Mouse (Mus musculus) gastrocnemius, postnatal 4 days (tissue): ENCODE data around the gene Bud13. TPM values are rescaled to one million over a fixed set of nuclear protein-coding genes. Genes with fewer than 3 reads are reported as not detected.

Experiments used
- DNase-seq, 2 experiments: peaks; one replicate each; pipeline ENCODE4 v3.0.0; 2021 to 2022; ENCODE audit warnings: low spot score in 2 of 2, mixed read lengths in 2 of 2
- long read RNA-seq, 2 experiments: library from polyadenylated mRNA; stranded (forward); transcript quantifications; one replicate each; pipeline ENCODE4 v2.0.0; 2021
- total RNA-seq, 2 experiments: library from RNA; stranded (reverse); gene quantifications; 2 replicates each; pipeline ENCODE4 v1.2.3; 2021

Bud13 gene
- total RNA-seq: 10 to 100 TPM; 12.9 to 13.7 TPM
- long read RNA-seq, experiment 1, transcript Bud13-201 (10 exons, 2,539 nt): major isoform, 10 of 14 reads
- long read RNA-seq, experiment 1, partial matches to known transcripts: 3 of 14 reads
- long read RNA-seq, experiment 1, other reads (novel, unspliced or antisense): 1 of 14 reads
- long read RNA-seq, experiment 2, transcript Bud13-201 (10 exons, 2,539 nt): major isoform, 15 of 21 reads
- long read RNA-seq, experiment 2, partial matches to known transcripts: 4 of 21 reads
- long read RNA-seq, experiment 2, other reads (novel, unspliced or antisense): 2 of 21 reads

GRCm38 (mm10) chr9:46282631-46283436, at the start of gene Bud13:
TSS of gene Bud13 (plus strand) at chr9:46283008.
- peak; percentile 92 to 95 for DNase-seq

- DNase-seq: no peak
These were observed 47.6 kb upstream of the Bud13 start for GRCm38 (mm10) chr9:46235196-46235595.

GRCm38 (mm10) chr9:46235596-46235648, 47.4 kb upstream of the Bud13 start, which contains the start of gene Apoc3:
TSS of gene Apoc3 (minus strand) at chr9:46235636.
- no peak for DNase-seq

GRCm38 (mm10) chr9:46235649-46236048, 47.2 kb upstream of the Bud13 start:
- DNase-seq: no peak

- no peak for DNase-seq
These were observed 44.0 kb upstream of the Bud13 start for GRCm38 (mm10) chr9:46238850-46239249.

GRCm38 (mm10) chr9:46240526-46241153, 42.2 kb upstream of the Bud13 start, which contains the start of gene Apoa4:
TSS of gene Apoa4 (plus strand) at chr9:46240696.
- DNase-seq: no peak

- no peak for DNase-seq
These were observed 41.0 kb upstream of the Bud13 start for GRCm38 (mm10) chr9:46241818-46242217.

- DNase-seq: no peak
These were observed 39.7 kb upstream of the Bud13 start for GRCm38 (mm10) chr9:46243122-46243521.

GRCm38 (mm10) chr9:46243584-46243983, 39.2 kb upstream of the Bud13 start:
- no peak for DNase-seq

GRCm38 (mm10) chr9:46246752-46247324, 36.0 kb upstream of the Bud13 start:
- DNase-seq: peak in 1 of 2 experiments; percentile 50

GRCm38 (mm10) chr9:46256177-46256576, 26.6 kb upstream of the Bud13 start:
- no peak for DNase-seq

GRCm38 (mm10) chr9:46256658-46257385, 26.0 kb upstream of the Bud13 start:
- DNase-seq: no peak

- no peak for DNase-seq
These were observed 25.3 kb upstream of the Bud13 start for GRCm38 (mm10) chr9:46257546-46257945.

- DNase-seq: no peak
These were observed 23.7 kb upstream of the Bud13 start for GRCm38 (mm10) chr9:46259111-46259510.

GRCm38 (mm10) chr9:46261131-46261530, 21.7 kb upstream of the Bud13 start:
- DNase-seq: no peak

GRCm38 (mm10) chr9:46268343-46268873, 14.4 kb upstream of the Bud13 start, which contains the start of gene Apoa5:
TSS of gene Apoa5 (plus strand) at chr9:46268633.
- no peak for DNase-seq

GRCm38 (mm10) chr9:46269125-46269524, 13.7 kb upstream of the Bud13 start:
- DNase-seq: no peak

- no peak for DNase-seq
These were observed 12.0 kb upstream of the Bud13 start for GRCm38 (mm10) chr9:46270782-46271181.

GRCm38 (mm10) chr9:46272070-46272469, 10.7 kb upstream of the Bud13 start:
- no peak for DNase-seq

GRCm38 (mm10) chr9:46272677-46273454, 9.9 kb upstream of the Bud13 start, which contains the start of gene Zpr1:
TSS of gene Zpr1 (plus strand) at chr9:46273064.
- peak; percentile 73 to 85 for DNase-seq
